Mouse (Mus musculus): ENCODE measurements around the gene Stard9.

The Stard9 gene

DNA sequence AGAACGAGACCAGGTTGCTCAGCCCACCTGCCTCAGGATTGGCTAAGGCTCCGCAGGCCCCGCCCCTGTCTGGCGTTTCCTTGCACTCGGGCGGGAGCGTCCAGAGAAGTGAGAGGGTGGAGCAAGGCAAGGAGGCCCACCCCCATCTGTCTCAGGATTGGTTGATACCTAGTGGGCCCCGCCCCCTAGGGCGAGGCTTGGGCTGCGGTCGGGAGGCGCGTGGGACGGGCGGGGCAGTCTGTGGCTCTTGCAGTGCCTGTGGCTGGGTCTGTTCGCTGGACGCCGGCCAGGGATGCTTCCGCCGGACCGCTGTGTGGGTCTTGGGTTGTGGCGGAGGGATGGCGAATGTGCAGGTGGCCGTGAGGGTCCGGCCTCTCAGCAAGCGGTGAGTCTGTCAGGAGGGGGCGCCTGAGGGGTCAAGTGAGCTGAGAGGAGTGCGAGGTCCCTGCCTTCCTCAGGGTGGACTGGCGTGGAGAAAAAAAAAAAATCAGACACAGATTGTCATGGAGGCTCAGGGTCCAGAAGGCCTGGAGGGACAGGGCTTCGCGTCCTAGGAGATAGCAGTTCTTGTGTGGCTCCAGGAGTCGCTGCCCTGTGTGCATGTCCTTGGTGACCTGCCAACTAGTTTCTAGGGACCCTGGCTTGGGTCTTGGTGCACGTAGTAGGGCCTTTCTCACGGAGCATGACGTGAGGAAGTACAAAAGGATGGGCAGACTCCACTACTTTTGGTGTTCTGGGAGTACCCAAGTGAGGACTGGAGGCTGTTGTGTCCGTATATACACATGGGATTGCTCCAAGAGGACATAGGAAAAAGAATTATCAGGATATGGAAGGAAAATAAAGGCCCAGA, at the start of gene Stard9:
TSS of gene Stard9 (plus strand) at position 236 of the 850 bp plus-strand sequence.
- peak; percentile 98 for DNase-seq (ENCODE audit: low spot score)

DNA sequence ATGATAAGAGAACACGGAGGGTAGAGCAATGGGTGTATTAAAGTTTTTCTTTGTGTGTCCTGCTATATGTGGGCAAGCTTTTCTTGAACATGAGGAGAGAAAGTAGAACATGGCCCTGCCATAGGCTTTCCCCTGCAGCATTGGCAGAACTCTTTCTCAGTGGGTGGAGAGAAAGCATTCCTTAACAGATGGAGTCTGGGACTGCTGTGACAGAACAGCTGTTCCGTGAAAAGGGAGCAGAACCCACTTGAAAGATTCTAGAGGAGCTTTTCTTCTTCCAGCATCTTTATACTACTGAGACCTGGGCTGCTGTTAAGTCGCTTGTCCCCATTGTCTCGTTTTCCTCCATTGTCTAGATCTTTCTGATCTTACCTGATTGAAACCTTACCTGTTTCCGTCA, 39.2 kb upstream of the Stard9 start:
- DNase-seq (ENCODE audit: low spot score): no peak

DNA sequence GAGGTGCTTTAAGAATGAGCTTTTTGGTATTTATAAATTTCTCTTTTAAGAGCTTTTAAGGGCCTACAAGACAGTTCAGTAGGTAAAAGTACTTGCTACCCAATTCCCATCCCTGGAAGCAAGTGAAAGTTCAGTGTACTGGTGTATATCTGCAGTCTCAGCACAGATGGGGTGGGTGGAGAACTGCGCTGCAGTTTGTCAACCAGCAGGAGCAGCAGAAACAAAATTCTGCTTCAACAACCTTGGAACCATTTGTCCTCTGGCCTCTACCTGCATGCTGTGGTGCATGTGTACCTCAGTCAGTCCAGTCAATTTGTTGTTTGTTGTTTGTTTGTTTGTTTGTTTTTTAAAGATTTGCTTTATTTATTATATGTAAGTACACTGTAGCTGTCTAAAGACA, 36.7 kb upstream of the Stard9 start:
- DNase-seq (ENCODE audit: low spot score): no peak

DNA sequence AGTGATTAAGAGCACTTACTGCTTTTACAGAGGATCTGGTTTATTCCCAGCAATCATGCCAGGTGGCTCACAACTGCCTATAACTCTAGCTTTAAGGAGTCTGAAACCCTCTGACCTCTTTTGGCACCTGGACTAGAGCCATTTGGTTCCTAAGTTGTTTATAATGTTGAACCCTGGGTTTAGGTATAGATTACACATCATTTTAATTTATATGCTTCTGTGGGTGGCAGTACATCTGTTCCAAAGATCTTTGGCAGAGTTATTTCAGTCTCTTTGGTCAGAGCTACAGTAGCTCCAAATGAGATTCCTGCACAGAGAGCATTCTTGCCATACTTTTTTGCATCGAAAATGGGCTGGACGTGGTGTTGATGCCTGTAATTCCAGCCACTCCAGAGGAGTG, 31.2 kb upstream of the Stard9 start:
- DNase-seq (ENCODE audit: low spot score): no peak

DNA sequence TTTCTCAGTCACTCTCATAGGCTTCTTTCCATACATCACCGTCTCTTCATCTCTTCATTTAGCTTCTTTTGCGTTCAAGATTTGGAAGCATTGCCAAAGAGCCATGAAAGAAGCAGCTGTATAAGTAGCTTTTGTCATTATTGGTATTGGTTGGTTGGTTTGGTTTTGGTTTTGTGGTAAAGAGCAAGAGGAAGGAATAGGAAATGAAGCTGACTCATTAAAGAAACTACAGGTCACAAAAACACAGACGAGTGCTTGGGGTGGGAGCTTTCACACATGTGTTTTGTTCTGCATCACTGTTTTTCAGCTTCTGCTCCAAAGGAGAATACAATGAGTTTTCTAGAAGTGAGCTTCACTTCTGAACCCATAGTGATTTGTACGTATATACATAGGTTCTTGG, 29.4 kb upstream of the Stard9 start:
- no peak for DNase-seq (ENCODE audit: low spot score)

DNA sequence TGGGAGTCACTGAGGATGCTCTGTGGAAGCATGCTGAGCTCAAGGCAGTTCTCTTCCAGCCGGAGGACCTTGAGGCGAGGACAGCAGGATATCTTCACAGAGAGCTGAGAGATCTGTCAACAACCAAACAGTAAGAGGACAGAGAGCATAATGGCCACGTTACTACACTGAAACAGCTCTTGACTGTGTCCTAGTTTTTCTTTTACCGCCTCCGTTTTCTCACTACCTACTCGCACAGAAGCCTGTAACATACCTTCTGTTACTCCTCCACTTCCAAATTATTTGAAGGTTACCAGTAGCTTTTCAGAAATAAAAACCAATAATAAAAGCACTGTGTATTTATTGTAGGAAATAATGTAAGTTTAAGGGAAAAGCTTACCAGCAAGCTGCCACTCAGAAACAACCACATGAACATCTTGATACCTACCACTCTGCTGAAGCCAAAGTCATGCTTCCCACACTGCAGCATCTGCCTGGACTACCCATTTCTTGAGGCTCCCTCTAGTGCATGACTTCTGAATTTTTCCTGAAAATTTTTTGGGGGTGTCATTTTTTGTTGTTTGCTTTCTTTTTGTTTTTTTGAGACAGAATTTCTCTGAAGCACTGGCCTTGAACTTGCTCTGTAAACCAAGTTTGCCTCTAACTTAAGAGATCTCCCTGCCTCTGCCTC, 22.8 kb upstream of the Stard9 start:
- DNase-seq (ENCODE audit: low spot score): no peak

DNA sequence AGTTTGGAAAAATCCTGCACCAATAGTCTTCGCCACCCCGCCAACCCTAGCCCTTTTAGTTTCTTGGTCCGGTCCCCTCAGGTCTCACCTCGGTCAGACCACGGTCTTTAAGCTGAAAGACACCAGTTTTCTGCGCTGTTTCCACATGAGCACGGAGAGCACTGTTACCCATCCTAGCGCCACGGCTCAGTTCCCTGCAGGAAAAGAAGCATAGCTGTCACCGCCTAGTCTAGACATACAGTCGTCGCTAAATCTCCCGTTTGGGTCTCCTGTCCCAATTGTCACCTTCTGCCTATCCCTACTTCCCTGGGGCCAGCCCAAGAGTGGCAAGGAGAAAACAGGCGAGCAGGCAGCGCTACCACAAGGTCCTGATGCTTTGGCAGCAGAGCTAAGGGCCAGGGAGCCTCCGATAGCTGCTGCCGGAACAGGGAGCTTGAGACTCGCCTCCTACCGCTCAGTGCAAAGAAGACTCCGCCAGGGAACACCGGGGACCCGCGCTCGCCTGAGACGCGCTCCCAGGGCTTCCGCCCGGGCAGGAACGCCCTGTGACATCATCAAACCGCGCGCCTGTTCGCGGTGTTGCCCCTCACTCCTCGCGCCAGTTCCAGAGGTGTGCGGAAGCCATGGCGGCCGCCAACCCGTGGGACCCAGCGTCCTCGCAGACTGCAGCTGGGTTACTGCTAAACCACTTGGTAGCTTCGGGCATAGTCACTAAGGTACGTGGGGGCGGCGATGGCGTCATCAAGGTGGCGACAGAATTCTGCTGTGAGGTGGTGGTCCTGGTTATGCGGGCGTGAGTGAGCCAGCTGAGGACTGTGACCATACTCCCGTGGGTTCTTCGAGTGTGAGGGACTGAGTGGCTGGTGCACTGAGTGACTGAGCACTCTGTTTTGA, 19.8 kb upstream of the Stard9 start, which contains the start of the genes Haus2 and Lrrc57:
TSS of gene Haus2 (plus strand) at position 554 of the 894 bp plus-strand sequence.
TSS of gene Lrrc57 (minus strand) at position 691 of the 894 bp plus-strand sequence.
- peak; percentile 92 for DNase-seq (ENCODE audit: low spot score)

DNA sequence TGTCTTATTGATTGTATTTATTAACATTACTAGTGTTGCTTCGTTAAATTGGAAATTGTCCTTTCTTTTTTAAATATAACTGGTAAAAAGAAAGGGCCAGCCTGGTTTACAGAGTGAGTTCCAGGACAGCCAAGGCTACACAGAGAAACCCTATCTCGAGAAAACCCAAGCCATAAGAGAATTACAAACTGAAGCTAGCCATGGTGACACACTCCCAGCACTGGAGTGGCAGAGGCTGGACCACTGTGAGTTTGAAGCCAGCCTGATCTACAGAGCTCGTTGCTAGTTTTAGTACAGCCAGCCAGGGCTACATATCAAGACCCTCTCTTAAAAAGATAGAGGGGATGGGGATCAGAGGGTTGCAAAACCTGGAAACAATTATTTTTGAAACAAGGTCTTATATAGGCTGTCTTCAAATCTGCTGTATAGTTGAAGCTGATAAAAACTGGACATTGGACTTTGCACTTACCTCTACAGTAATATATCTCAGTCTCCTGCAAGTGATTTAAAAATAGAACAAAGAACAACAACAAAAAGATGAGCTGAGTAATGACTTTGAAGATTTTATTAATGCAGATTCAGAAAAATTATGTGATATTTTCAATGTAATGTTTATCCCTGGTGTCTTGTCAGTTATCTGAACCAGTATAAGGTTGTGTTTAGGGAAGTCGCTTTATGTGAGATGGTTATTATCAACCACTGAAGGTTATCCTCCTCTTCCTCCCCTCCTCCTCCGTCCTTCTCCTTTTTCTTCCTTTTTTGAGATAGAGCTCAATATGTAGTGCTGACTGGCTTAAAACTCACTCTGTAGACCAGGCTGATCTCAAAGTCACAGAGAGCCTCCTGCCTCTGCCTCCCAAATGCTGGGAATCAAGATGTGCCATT, 12.4 kb upstream of the Stard9 start:
- no peak for DNase-seq (ENCODE audit: low spot score)

DNA sequence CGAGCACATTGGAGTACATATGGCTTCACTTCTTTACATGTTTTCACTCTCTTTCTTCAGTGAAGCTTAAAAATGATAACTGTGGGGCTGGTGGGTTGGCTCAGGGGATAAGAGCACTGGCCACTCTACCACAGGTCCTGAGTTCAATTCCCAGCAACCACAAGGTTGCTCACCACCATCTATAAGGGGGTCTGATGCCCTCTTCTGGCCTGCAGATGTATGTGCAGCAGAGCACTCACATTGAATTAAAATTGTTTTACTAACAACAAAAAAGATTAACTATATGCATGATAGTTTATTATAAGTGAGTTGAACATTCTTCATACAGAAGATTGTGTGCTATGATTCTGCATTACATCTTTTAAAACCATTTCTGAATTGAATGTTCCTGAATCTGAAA, 9.4 kb upstream of the Stard9 start:
- DNase-seq (ENCODE audit: low spot score): no peak

DNA sequence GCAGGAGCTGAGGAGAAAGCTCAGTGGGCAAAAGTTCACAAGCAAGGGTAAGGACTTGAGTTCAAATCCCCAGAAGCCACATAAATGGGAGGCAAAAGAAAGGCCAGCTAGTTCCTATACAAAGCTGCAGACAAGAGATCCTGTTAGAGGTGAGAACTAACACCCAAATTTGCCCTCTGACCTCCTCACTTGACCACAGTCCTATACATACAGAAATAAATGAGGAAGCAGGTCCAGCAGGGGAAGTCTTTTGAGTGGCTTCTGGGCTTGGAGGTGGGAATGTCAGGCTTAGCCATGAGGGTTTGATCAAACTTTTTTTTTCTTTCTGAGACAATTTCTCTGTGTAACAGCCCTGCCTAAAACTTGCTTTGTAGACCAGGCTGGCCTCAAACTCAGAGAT, 6.0 kb upstream of the Stard9 start:
- no peak for DNase-seq (ENCODE audit: low spot score)

DNA sequence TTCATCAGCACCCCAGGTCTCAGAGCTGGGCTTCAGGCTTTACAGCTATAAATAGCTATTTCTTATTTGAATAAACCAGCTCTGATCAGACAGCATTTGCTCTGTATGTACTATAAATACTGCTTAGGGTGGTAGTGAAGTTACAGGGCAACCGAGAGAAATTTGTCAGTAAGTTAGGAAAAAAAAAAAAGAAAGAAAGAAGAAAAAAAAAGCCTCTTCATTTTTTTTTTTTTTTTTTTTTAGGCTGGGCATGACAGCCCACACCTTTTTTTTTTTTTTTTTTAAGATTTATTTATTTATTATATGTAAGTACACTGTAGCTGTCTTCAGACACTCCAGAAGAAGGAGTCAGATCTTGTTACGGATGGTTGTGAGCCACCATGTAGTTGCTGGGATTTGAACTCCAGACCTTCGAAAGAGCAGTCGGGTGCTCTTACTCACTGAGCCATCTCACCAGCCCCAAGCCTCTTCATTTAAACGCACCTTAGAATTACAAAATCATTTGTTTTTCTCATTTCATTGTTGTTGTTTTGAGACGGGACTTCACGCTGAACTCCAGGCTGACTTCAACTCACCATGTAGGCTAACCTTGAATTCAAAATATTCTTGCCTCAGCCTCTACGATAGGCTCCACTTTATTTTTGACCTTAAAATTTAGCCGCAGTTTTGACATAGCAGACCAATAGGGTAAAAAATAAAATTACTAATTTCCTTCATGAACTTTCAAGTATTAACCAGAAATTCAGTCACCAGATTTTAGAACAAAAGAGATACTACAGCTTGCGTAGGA, 650 bp upstream of the Stard9 start:
- DNase-seq (ENCODE audit: low spot score): no peak

DNA sequence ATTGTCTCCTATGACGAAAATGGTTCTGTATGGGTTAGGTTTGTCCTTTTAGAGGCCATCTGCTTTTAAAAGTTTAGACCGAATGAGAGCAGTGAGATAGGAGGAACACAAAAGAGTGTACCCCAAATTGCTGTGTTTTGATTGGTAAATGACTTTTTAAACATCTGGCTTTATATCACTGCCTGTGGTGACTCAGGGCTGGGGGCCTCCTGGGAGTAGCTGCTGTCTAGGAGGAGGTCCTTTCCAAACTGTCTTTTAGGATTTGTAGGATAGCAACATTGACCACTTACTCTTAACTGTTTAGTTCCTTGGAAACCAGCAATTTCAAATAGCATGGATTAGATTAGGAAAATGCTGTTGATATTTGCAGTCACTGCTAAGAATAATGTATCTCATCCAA, 1.3 kb downstream of the Stard9 start:
- DNase-seq (ENCODE audit: low spot score): no peak

DNA sequence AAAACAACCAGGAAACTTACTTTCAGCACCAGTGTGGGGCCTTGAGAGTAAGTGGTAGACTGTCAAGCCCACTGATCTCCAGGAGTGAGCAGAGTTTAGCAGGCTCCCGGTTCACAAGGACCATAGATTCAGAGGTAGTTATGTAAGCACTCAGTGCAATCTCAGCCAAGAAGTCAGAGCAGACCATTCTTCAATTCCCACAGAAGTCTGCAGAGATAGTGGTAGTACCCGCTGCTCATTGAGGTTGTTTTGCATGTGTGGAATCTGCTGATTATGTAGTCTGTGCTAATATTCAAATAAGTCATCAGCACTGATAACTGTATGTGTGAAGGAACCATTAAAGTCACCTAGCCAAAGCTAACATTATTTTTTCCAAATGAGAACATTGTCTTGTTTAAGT, 1.7 kb downstream of the Stard9 start:
- DNase-seq (ENCODE audit: low spot score): no peak

DNA sequence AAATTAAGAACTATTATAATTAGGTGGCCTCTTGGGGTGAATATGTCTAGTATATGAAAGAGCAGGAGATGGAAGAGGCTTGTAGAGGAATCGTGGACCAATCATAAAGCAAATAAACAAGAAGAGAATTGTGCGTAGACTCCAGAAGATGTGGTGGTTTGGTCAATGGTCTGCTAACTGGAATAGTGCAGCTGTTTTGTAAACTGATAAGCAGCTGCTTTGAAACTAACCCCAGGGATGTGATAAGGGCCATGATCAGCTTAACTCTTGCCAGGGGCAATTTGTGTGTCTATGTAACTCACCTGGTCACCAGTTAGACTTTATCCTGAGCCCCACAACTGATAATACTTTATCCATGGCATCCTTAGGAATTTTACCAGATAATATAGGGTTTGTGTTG, 2.6 kb downstream of the Stard9 start:
- DNase-seq (ENCODE audit: low spot score): no peak

DNA sequence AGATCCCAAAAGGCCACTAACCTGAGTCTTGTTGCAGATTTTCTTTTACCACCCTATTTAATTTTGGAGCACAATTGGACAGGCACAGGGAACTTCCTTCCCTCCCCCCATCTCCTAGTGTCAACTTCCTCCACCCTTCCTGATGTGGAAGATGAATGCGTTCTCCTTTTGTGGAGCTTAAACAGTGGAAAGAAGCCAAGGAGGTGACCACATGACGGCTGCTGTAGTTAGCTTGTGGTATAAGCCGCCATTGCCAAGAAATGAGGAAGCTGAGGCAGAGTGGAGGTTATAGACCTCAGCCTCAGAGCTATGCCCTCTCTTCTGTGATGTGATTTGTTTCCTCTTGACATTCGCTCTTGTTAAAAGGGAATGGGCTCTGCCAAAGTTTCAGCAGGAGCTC, 3.0 kb downstream of the Stard9 start:
- no peak for DNase-seq (ENCODE audit: low spot score)

DNA sequence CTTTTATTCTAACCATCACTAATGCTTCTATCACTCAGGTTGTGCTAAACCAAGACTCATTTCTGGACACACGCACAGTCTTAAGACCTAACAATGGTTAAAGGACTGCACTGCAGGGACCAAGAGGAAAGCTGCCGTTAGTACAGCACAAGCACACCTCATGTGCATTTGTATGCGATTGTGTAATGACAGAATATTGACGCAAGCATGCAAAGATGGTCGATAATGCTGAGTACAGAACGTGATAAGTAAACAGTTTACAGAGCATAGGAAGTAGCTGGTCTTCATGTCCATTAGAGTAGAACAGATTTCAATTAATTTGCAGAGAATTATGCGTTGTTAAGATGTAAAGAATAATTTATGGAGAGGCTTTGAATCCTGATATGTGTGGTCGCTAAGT, 11.9 kb downstream of the Stard9 start:
- DNase-seq (ENCODE audit: low spot score): no peak

DNA sequence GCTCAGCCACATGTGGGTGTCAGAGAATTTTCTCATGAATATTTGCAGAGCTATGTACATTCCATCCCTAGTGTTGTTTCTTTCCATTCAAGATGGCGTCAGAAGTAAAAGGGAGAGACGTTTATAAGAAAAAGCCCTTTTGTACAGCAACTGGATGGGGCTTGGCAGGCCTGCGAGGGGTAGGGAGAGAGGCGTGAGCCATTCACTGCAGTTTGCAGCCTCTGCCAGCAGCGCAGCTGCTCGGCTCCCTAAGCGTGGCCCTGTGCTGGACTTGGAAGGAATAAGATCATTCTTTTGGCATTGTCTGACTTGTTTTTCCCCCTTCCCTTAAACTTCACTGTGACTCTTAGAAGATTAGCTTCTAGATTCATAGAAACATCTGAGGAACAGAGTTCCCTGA, 14.9 kb downstream of the Stard9 start:
- no peak for DNase-seq (ENCODE audit: low spot score)

DNA sequence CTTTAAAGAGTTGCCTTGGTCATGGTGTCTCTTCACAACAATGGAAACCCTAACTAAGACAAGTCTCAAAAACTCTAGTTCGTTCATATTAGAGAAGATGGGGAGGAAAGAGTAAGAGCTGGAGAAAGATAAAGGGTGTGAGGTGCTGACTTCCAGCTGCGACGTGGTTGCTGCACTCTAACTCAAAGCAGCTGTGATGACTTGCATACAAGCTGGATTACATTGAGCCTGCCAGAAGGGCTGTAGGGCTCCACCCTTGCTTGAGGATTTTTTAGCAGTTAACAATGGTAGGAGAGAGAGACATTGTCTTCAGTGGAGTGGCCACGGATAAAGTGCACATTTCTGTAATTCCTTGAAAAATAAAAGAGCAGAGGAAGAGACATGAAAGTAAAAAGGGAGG, 17.9 kb downstream of the Stard9 start:
- no peak for DNase-seq (ENCODE audit: low spot score)

DNA sequence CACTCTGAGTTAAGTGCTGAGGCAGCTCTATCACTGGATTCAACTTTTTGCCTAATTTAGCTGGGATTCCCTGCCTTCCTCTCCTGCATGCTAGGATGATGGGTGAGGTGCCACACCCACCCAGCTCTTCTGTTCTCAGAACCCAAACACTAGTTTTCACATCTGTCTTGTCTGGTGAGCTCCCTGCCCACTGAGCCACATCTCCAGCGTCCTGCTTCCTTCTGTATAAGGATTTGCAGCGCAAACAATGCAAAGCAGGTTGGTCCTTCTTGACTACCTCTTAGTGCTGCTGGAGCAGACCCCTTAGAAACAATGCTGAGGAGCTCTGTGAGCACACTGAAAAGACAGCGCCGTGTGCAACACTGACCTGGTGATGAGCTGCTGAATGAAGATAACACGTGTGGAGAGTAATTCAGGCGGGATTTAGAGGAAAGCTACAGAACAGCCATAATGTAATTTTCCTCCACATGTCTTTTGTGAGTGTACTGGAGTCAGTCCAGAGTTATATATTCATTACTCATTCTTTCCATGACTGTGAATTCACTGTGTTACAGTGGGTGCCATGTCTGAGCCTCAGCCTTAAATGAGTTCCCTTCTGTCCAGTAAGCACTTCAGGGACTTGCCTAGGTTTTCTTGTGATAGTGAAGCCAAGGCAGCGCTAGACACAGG, 23.5 kb downstream of the Stard9 start:
- DNase-seq (ENCODE audit: low spot score): no peak

DNA sequence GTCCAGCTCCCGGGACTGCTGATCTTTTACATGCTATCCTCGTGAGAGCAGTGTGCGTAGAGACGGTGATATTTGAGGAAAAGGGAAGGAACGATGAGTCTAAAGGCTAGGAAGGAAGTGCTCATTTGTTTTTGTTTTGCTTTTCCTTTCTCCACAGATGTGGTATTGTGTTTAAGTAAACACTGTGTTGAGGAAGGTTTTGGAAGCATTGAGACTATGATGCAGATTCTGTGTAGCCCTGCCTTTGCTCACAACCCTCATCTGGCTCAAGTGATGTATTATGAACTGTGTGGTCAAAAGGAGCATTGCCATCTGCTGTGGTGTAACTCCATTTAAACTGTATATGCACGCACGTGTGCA, 24.0 kb downstream of the Stard9 start:
- DNase-seq (ENCODE audit: low spot score): no peak

Measured in yolk sac, embryonic 10.5 days (tissue).